Mouse (Mus musculus): ENCODE results near the gene Fam126b. TPM values are rescaled to one million over a fixed set of nuclear protein-coding genes. Genes with fewer than 3 reads are reported as not detected.
"Not testable (repeated sequence)": the region's sequence is repeated elsewhere in the genome, so short reads cannot be mapped to it uniquely, and the experiment has no call there.

The Fam126b gene
- 10 to 100 TPM in 2 of 3 experiments, 1 to 10 TPM in 1; 8.4 to 14.4 (median 14.1) TPM for polyA plus RNA-seq (2017; shearing (Covaris generic))

DNA sequence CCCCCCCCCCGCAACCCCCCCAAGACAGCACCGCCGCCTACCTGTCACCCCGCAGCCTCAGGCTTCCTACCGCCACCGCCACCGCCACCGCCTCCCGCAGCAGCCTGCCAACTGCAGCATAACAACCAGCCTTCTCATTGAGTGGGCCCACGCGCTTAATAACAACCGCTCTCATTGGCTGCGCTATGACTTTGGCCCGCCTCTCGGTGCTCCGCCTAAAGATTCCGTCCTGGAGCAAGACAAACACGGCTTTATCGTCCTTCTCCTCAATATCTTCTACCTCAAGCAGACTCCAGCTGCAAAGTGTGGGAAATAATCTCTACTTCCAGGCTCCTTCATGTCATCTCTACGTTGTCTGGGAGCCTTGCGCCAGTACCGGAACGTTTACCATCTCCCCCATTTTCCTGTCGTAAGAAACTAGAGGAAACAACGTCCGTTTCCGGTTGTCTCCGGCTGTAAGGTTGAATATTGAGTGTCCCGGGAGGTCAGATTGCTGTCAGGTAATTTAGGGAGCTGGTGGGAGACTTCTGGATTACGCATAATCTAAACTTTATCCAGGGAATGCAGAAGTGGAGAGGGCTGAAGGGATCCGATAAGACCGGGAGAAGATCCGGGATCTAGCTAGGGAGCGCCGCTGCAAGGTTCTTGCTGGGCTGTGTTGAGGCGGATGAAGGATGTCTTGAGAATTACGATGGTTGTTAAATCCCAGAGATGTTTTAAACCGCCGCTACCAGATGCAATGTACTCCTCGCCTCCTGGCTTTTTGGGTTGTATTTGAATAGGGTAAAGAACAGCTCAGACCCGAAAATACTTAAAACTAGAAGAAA, at the start of gene Fam126b, which contains the start of gene Ndufb3:
Fam126b (minus strand) TSS at position 153 of the 827 bp plus-strand sequence.
Ndufb3 (plus strand) TSS at position 214 of the 827 bp plus-strand sequence.
- ATAC-seq: peak; percentile 91

DNA sequence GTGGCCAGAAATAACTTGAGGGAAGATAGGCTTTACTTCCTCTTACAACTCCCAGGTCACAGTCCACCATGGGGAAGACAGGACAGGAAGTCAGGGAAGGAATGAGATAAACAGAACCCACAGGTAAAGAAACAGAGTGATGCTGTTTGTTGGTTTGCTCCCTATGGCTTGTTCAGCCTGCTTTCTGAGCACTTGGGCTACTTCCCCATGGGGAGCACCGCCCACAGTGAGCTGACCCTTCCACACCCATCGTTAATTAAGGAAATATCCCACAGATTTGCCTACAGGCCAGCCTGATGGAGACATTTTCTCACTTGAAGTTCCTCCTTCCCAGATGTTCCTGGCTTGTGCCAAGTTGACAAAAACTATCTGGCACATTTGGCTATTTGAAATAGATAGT, 42.7 kb upstream of the Fam126b start:
- ATAC-seq: not testable (repeated sequence)

- no peak for ATAC-seq
Observed at GRCm38 (mm10) chr1:58621996-58622748, 36.0 kb upstream of the Fam126b start.

DNA sequence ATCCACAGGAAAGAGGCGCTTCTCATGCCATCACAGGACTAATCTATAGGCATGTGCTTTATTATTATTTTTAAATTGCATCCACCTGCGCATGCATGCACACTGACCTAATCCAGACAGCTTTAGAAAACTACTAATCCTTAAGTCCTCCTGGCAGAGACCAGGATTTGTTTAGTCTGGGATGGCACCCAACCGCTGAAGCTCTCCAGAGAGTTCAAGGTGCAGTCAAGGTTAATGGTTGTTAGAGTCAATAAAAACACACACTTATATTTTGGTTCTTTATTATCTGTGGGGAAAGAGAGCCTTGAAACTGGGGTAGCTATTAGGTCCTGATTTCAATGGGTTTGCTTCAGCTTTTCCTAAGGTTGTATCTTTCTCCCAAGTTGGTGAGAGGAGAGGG, 35.1 kb upstream of the Fam126b start:
- no peak for ATAC-seq

DNA sequence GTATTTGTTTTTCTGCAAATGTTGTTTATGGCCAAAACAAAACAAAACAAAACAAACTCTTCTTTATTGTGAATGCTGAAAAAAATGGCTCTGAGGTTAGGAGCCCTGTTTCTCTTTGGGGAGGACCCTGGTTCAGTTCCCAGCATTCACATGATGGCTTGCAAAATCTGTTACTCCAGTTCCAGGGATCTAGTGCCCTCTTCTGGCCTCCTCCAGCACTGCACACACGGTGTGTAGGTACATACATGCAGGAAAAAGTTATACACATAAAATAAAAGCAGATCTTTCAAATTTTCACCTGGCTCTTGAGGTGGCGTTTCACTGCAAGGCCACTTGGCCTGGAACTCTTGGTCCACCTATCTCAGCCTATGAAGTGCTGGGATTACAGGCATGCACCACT, 32.6 kb upstream of the Fam126b start:
- no peak for ATAC-seq

DNA sequence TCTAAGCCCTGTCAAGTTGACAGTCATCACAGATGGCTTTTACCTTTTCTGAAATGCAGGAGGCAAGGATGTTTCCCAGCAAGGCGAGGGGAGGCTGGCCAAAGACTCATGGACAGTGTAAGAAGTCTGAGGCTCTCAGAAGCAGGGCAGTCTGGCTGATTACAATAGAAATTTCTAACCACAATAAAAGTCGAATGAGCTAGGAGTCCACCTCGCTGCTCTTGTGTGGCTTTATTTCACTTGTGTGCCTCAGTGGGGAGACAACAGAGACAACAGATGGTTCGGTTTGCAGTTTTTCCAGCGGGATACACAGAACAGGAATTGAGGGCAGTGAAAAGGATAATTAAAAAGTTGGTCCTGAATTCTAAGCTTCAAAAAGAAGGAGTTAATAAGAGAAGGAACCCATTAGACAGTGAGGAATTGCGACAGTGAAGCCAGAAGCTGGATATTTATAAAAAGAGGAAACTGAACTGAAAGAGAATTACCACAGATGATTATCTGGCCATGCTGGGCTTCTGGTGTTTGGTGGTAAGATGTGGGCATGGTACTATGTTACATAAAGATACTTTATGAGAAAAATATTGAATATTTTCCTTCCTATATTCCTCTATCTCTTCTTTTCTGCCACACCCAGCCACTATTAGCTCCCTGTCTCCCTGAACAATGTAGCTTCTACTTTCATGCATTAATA, 32.0 kb upstream of the Fam126b start:
- ATAC-seq: no peak

DNA sequence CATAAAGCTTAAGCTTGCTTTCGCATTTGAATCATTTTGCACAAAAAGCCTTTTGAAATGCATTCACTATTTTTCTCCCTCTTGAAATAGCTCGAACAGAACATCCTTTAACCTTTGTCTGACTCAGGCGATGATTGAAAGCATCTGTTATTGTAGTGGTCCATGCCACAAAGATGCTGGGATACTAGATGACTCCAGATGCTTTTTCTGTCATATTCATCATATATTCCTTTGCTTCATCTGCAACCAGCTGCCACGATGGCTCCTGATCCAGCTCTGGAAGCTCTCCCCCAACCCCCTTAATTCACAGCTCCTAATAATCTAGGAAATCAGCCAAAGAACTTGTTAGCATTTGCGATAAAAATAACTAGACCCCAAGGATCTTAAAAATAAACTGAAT, 31.0 kb upstream of the Fam126b start:
- ATAC-seq: no peak

GRCm38 (mm10) chr1:58616176-58616575, 30.1 kb upstream of the Fam126b start:
- no peak for ATAC-seq

- ATAC-seq: no peak
Observed at GRCm38 (mm10) chr1:58615146-58615545, 29.0 kb upstream of the Fam126b start.

DNA sequence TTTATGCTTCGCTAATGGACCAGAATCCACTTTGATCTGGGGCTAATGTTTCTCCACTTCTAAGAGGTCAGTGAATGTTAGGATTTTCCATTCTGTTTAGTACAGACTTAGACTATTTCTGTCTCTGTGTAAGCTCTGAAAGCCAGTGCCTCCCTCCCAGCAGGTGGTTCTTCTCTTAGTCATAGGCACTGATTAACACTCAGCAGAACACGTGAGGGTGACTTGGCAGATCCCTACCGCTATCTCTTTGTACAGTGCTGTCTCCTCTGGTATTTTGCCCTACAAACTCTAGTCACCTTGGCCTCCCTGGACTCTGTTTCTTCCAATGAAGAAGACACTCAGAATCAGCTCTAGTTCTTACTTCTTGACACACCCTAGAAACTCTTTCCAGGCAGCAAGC, 28.3 kb upstream of the Fam126b start:
- ATAC-seq: no peak

DNA sequence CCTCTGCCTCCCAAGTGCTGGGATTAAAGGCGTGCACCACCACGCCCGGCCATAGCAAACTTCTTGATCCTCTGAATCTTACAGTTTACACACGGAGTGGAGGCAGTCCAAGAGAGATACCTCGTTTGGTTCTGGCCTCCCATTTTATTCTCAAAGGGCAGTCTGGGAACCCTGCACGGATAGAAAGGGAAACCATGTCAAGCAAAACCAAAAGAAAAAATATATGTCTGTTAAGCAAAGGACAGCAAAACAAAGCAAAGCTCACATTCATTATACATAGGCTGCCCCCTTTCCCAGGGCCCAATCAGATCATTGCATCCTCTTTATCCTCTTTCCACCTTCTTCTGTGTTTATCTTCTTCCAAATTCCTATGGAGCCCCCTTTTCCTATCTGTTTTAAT, 27.7 kb upstream of the Fam126b start:
- ATAC-seq: no peak

DNA sequence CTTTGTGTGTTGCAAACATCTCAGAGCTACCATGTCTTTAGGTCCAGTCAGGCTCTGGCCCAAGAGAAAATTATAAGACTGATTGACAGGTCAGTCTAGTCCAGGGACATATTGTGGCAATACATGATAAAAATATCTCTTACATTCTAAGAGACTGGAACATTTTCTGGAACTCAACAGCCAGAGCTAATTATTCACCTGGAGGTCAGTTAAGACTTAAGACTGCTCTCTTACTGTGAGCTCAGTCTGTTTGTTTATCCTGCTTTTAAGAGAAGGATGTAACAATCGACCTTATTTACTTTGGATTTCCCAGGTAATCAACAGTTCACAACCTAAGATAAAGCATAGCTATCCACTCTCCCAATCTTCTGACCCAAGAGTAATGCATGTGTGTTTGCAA, 24.5 kb upstream of the Fam126b start:
- ATAC-seq: no peak

GRCm38 (mm10) chr1:58610166-58610565, 24.0 kb upstream of the Fam126b start:
- ATAC-seq: no peak

DNA sequence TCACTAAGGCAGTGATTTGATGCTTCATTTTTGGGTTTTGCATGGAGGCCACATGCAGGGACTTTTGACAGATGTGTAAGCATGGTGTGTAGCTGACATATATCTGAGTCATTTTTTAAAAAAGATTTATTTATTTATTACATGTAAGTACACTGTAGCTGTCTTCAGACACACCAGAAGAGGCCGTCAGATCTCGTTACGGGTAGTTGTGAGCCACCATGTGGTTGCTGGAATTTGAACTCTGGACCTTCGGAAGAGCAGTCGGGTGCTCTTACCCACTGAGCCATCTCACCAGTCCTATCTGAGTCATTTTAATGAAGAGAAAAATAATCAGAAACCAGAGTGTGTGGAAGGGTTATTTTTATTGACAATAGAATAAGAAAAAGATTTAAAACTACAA, 23.5 kb upstream of the Fam126b start:
- not testable (repeated sequence) for ATAC-seq

DNA sequence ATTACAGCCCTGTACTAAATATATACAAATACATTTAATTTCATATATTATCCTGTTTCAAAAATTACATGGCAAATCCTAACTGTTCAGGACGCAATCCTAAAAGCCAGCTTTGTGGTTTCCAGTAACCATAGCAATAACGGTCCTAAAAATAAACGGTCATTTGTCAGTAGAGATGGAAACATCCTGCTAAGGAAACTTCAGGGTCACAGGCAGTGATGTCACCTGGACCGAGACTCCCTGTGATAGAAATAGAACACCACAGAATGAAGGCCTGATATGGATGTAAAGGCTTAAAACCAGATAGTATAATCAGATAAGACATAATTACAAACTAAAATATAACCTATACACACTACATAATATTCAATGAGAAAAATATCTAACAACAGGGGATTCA, 17.6 kb upstream of the Fam126b start:
- no peak for ATAC-seq

DNA sequence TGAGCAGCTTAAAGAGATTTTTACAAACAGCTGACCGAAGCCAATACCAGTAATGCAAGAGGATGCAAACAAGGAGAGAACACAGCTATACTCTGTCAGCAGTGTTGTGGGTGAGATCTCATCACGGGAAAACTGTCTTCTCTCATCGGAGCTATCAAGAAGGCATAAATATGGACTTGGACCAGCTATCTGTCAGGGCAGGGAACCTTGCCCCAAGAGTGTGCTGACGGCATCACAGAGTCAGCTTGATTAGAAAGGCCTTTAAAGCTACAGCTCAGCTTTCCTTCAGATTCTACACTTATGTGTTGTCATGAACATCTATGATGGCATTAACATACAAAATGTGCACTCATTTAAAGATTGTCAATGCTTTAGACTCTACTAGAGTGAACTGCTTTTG, 16.6 kb upstream of the Fam126b start:
- no peak for ATAC-seq

DNA sequence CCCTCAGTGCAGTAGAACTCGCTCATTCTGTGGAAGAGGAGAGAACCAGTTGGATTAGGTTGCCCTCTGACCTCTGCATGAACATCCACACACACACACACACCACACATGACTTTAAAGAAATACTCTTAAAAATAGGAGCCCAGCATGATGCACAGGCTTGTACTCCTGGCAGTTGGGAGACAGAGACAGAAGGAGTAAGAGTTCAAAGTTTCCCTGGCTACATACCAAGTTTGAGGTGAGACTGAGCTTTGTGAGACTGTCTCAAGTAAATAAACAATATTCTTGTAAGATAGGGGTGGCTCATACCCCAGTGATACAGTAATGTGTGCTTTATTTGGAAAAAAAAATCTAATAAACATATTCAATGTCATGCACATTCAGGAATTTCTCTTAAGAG, 1.4 kb upstream of the Fam126b start:
- no peak for ATAC-seq

- ATAC-seq: peak; percentile 19
Observed at GRCm38 (mm10) chr1:58585373-58586170, 551 bp downstream of the Fam126b start.

DNA sequence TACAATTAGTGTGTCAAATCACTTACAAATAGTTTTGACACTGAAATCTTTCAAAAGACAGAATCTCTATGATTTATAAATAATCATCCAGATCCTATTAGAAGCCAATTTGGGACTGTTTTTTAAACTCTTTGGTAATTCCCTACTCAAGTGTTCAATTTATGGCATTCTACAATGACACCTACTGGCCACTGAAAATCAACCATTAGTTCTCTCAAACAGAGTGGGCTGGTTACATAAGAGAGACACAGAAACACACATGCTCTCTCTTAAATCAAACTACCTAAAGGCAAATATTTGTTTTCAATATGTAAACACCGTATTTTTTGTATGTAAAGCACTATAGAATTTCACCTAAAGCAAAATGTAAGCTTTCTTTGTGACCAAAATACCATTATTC, 1.9 kb downstream of the Fam126b start:
- ATAC-seq: no peak

GRCm38 (mm10) chr1:58582611-58583010, 3.5 kb downstream of the Fam126b start:
- ATAC-seq: no peak

- no peak for ATAC-seq
Observed at GRCm38 (mm10) chr1:58579179-58579578, 6.9 kb downstream of the Fam126b start.

DNA sequence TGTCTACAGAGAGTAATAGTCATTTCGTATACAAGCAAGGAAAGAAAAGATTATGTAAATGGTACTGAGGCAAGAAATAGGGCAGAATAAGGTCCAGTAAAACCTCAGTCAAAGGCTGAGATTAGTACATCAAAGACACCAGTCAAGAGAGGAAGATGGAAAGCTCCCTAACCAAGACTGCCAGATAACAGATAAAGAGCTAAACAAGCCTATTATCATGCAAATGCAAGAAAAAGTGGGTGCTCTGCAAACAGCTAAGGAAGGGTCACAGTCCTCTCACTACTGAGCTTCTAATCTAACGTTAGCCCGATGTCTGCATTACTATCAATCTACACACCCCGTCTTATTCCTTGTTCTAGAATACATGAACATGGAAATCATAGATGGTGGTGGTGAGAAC, 15.7 kb downstream of the Fam126b start:
- ATAC-seq: no peak
